Mouse (Mus musculus) C3H10T1/2 (cell line): Measurements from ENCODE around the gene Elob. TPM values are rescaled to one million over a fixed set of nuclear protein-coding genes. Genes with fewer than 3 reads are reported as not detected.

Source experiments
- polyA plus RNA-seq, 2 experiments: library from polyadenylated mRNA; unstranded; fragments of >200 nt; fragmentation: generic; extraction: Trizol; gene quantifications; one replicate each; pipeline ENCODE4 v1.2.1; 2012; ENCODE audit warnings: missing spikeins in 2 of 2

Elob gene
- 1,000 to 10,000 TPM; 1,533 to 1,676 TPM for polyA plus RNA-seq

DNA sequence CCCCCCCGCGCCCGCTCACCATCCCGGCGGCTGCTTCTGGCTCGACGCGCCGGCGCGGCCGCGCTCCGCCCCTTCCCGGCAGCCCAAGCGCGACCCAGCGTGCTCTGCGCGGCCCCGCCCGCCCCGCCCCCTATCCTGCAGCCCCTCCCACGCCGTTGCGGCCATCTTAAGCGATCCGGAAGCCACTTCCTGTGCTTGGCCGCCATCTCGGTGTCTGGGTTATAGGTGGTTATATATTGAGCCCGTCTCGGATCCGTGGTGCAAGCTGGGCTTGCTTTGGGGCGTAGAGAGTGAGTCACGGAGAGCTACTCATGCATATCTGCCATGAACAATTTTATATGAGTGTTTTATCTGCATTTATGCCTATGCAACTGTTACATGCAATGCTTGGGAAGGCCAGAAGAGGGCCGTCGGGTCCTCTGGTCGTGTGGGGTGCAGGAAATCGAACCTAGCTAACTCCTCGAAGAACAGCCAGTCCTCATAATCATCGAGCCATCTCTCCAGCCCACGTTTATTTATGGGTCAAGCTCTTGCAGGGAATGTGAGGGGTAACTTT lies at the start of gene Elob:
TSS of gene Elob (minus strand) at position 73 of the 556 bp plus-strand sequence.

GRCm38 (mm10) chr17:23867756-23868155 lies 38.8 kb upstream of the Elob start, which contains the start of gene Prss21:
Gene Prss21 (plus strand): TSS chr17:23868056.

GRCm38 (mm10) chr17:23843812-23844273 lies 14.9 kb upstream of the Elob start, which contains the start of the genes Prss32 and Prss41:
Gene Prss32 (plus strand): TSS chr17:23843855.
Gene Prss41 (minus strand): TSS chr17:23844172.

DNA sequence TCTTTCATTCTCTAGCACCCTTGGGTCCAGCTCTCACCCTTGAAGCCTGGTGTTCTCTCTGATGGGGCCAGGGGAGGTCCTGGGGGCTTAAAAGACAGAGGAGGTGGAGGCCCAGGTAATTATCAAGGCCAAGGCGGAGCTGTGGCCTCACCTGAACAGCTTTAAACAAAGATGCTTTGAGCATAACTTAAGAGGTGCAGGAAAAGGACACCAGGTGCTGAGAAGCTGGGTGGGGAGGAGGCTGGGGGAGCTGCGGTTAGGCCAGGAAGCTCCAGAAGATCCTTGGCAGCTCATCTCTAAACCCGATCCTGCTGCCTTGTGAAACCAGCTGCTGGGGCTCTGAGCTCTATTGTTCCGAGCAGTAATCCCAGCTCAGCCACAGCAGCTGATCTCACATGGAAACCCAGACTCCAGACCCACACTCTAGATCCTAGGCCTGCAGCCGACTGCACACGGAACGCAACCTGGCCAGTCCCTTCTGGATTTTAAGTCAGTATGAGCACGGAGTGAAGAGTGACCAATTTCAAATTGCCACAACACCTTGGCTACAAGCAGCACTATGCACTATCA lies 7.2 kb upstream of the Elob start, which contains the start of gene Prss33:
TSS of gene Prss33 (minus strand) at position 51 of the 570 bp plus-strand sequence.

GRCm38 (mm10) chr17:23790269-23791078 lies 38.5 kb downstream of the Elob start, which contains the start of gene Srrm2:
Gene Srrm2 (plus strand): TSS chr17:23790532.

GRCm38 (mm10) chr17:23785561-23786471 lies 43.1 kb downstream of the Elob start, which contains the start of gene Flywch2:
Gene Flywch2 (minus strand): TSS chr17:23786081.

Other genes with a start within 250 kb of the Elob start
- gene Zfp13, start 229.6 kb downstream of the Elob start, polyA plus RNA-seq: 1 to 10 TPM; 2.1 to 3.2 TPM
- under 1 TPM in 1 of 2 experiments, not detected in 1; 0.02 TPM for gene Zscan10, start 228.3 kb downstream of the Elob start, polyA plus RNA-seq
- gene Mmp25, start 183.9 kb downstream of the Elob start, polyA plus RNA-seq: not detected
- under 1 TPM; 0.05 to 0.18 TPM for gene Bicdl2, start 168.6 kb downstream of the Elob start, polyA plus RNA-seq
- 100 to 1,000 TPM; 438 to 526 TPM for gene Hcfc1r1, start 155.5 kb downstream of the Elob start, polyA plus RNA-seq
- gene Thoc6, start 155.3 kb downstream of the Elob start, polyA plus RNA-seq: 10 to 100 TPM; 27.0 to 29.9 TPM
- 100 to 1,000 TPM in 1 of 2 experiments, 10 to 100 TPM in 1; 78.5 to 413 TPM for gene Tnfrsf12a, start 151.7 kb downstream of the Elob start, polyA plus RNA-seq
- under 1 TPM in 1 of 2 experiments, not detected in 1; 0.04 TPM for gene Cldn6, start 149.9 kb downstream of the Elob start, polyA plus RNA-seq
- 1 to 10 TPM in 1 of 2 experiments, under 1 TPM in 1; 0.53 to 3.5 TPM for gene Cldn9, start 145.1 kb downstream of the Elob start, polyA plus RNA-seq
- under 1 TPM; 0.07 to 0.45 TPM for gene 1520401A03Rik, start 106.4 kb downstream of the Elob start, polyA plus RNA-seq
- 10 to 100 TPM; 24.3 to 38.2 TPM for gene Pkmyt1, start 102.8 kb downstream of the Elob start, polyA plus RNA-seq
- gene Paqr4, start 88.3 kb downstream of the Elob start, polyA plus RNA-seq: 10 to 100 TPM; 22.3 to 32.8 TPM
- gene Kremen2, start 83.3 kb downstream of the Elob start, polyA plus RNA-seq: under 1 TPM in 1 of 2 experiments, not detected in 1; 0.07 TPM
- gene Flywch1, start 57.5 kb downstream of the Elob start, polyA plus RNA-seq: 10 to 100 TPM; 49.7 to 60.6 TPM
- under 1 TPM in 1 of 2 experiments, not detected in 1; 0.55 TPM for gene Flywch2, start 43.1 kb downstream of the Elob start, polyA plus RNA-seq
- 100 to 1,000 TPM in 1 of 2 experiments, 10 to 100 TPM in 1; 26.7 to 115 TPM for gene Srrm2, start 38.6 kb downstream of the Elob start, polyA plus RNA-seq
- not detected for gene Prss33, start 6.9 kb upstream of the Elob start, polyA plus RNA-seq
- under 1 TPM in 1 of 2 experiments, not detected in 1; 0.05 TPM for gene Prss32, start 14.7 kb upstream of the Elob start, polyA plus RNA-seq
- gene Prss41, start 15.0 kb upstream of the Elob start, polyA plus RNA-seq: under 1 TPM in 1 of 2 experiments, not detected in 1; 0.02 TPM
- not detected for gene Prss21, start 38.9 kb upstream of the Elob start, polyA plus RNA-seq
- not detected for gene Dcpp1, start 51.7 kb upstream of the Elob start, polyA plus RNA-seq
- not detected for gene Dcpp2, start 51.7 kb upstream of the Elob start, polyA plus RNA-seq
- not detected for gene Dcpp3, start 88.3 kb upstream of the Elob start, polyA plus RNA-seq
- gene Sbp, start 112.5 kb upstream of the Elob start, polyA plus RNA-seq: not detected
- gene Sbpl, start 126.1 kb upstream of the Elob start, polyA plus RNA-seq: not detected
- under 1 TPM; 0.02 to 0.22 TPM for gene Prss30, start 151.4 kb upstream of the Elob start, polyA plus RNA-seq
- gene Prss22, start 169.0 kb upstream of the Elob start, polyA plus RNA-seq: under 1 TPM; 0.46 to 0.69 TPM
- gene Prss27, start 209.0 kb upstream of the Elob start, polyA plus RNA-seq: under 1 TPM; 0.09 to 0.12 TPM
- 10 to 100 TPM; 10.2 to 30.9 TPM for gene Kctd5, start 244.3 kb upstream of the Elob start, polyA plus RNA-seq